Mouse (Mus musculus) cerebellum, postnatal 14 days (tissue): ENCODE measurements around the gene Pqlc2.

Experiments used
- DNase-seq, 2 experiments: peaks; one replicate each; pipeline ENCODE4 v3.0.0; 2021; ENCODE audit warnings: mixed read lengths in 2 of 2

Gene Pqlc2

GRCm38 (mm10) chr4:139302241-139302640, 8.3 kb downstream of the Pqlc2 start:
- no peak for DNase-seq

- no peak for DNase-seq
Observed at GRCm38 (mm10) chr4:139301780-139302179, 8.7 kb downstream of the Pqlc2 start.

GRCm38 (mm10) chr4:139298671-139299366, 11.7 kb downstream of the Pqlc2 start:
- DNase-seq: peak in 1 of 2 experiments; percentile 28

- peak; percentile 98 to 99 for DNase-seq
Observed at GRCm38 (mm10) chr4:139297566-139297965, 12.9 kb downstream of the Pqlc2 start.

- no peak for DNase-seq
Observed at GRCm38 (mm10) chr4:139292038-139292437, 18.5 kb downstream of the Pqlc2 start.

GRCm38 (mm10) chr4:139291099-139291498, 19.4 kb downstream of the Pqlc2 start:
- no peak for DNase-seq

GRCm38 (mm10) chr4:139289017-139289416, 21.5 kb downstream of the Pqlc2 start:
- peak; percentile 77 to 81 for DNase-seq

GRCm38 (mm10) chr4:139287122-139287863, 23.2 kb downstream of the Pqlc2 start:
- DNase-seq: peak; percentile 91 to 96

GRCm38 (mm10) chr4:139286234-139286633, 24.3 kb downstream of the Pqlc2 start:
- DNase-seq: no peak

- no peak for DNase-seq
Observed at GRCm38 (mm10) chr4:139284877-139285276, 25.6 kb downstream of the Pqlc2 start.

- peak; percentile 76 to 82 for DNase-seq
Observed at GRCm38 (mm10) chr4:139282955-139283417, 27.5 kb downstream of the Pqlc2 start.

- peak in 1 of 2 experiments; percentile 10 for DNase-seq
Observed at GRCm38 (mm10) chr4:139281791-139282345, 28.6 kb downstream of the Pqlc2 start.

- peak in 1 of 2 experiments; percentile 9 for DNase-seq
Observed at GRCm38 (mm10) chr4:139280530-139280929, 30.0 kb downstream of the Pqlc2 start.

GRCm38 (mm10) chr4:139276411-139276810, 34.1 kb downstream of the Pqlc2 start:
- peak in 1 of 2 experiments; percentile 18 for DNase-seq

GRCm38 (mm10) chr4:139274573-139274972, 35.9 kb downstream of the Pqlc2 start:
- peak; percentile 62 to 77 for DNase-seq

- peak in 1 of 2 experiments; percentile 51 for DNase-seq
Observed at GRCm38 (mm10) chr4:139272951-139273680, 37.4 kb downstream of the Pqlc2 start.

GRCm38 (mm10) chr4:139271562-139271961, 38.9 kb downstream of the Pqlc2 start:
- no peak for DNase-seq

- DNase-seq: peak; percentile 61 to 73
Observed at GRCm38 (mm10) chr4:139270168-139270567, 40.3 kb downstream of the Pqlc2 start.

GRCm38 (mm10) chr4:139268242-139268641, 42.3 kb downstream of the Pqlc2 start:
- DNase-seq: peak; percentile 52 to 62

- DNase-seq: no peak
Observed at GRCm38 (mm10) chr4:139267335-139267734, 43.2 kb downstream of the Pqlc2 start.

GRCm38 (mm10) chr4:139266500-139266865, 44.0 kb downstream of the Pqlc2 start:
- DNase-seq: no peak

GRCm38 (mm10) chr4:139265783-139266499, 44.6 kb downstream of the Pqlc2 start:
- peak; percentile 78 to 79 for DNase-seq
